Mouse (Mus musculus): ENCODE measurements around the gene Ehbp1l1. TPM values are rescaled to one million over a fixed set of nuclear protein-coding genes. Genes with fewer than 3 reads are reported as not detected.

The Ehbp1l1 gene
- total and polyA plus RNA-seq, 3 experiments = 30.4 to 62.6 (median 57.0) TPM

DNA sequence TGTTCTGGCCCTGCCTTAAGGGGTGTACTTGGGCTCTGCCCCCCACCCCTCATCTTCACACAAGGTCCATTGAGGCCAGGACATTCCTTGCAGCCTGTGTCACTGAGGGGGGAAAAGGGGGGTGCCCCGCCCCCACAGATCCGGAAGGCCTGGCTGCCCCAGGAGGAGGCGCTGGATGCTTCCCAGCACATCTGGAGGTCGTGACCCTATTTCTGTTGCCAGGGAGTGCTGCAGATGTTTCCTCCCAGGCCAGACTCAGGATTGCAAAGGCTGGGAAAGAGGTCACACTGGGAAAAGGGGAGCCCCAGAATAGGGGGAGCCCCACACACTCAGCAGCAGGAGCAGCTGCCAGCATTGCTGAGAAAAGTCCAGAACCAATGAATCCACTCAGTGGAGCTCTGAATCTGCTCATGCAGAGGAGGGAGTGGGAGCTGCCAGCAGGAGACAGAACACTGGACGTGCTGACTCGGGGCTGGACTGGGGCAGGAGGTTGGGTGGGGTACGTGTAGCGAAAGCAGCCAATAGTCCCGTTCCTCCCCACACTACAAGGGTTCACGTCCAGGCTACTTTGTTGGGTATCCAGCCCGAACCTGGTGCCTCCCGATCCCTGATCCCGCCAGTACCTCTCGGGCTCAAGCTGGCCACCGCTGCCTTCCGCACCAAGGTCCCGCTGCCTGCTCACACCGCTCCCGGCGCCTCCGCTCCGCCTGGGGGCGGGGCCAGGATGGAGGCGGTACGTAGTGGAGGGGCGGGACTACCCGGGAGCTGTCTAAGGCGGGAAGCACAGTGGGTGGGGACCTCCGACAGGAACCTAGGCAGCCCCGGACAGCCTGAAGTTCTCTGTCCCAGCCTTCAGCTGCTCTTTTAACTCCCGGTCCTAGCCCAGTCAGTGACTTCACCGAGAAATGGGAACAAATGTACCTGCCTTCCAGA lies 62.9 kb downstream of the Ehbp1l1 start, which contains the start of gene Sipa1:
Sipa1 (minus strand) TSS at position 727 of the 933 bp plus-strand sequence.
- no peaks in the 10 kb centered on the region for H3K9me3 ChIP-seq (replicated peaks; ENCODE audit: low read length)
- H3K27me3 ChIP-seq (replicated peaks) = no peaks in the 10 kb centered on the region
- TF ChIP-seq CTCF (conservative IDR thresholded peaks at IDR 0.05 in 1 of 2, IDR thresholded peaks at IDR 0.05 in 1 of 2; ENCODE audit: low read depth in 2 of 2, low read length in 2 of 2) (no peak), PAX5 (IDR thresholded peaks at IDR 0.05; ENCODE audit: low read length) (no peak), USF2 (conservative IDR thresholded peaks at IDR 0.05; ENCODE audit: low read depth, low read length) (no peak), NELFE (IDR thresholded peaks at IDR 0.05; ENCODE audit: low read depth, low read length) (0 out of 2 replicates have a peak, but pooled peaks have one; percentile 61), POLR2A (IDR thresholded peaks at IDR 0.05; ENCODE audit: low read depth, low read length) (peak; percentile 85), CHD2 (IDR thresholded peaks at IDR 0.05; ENCODE audit: low read length) (no peak), ETS1 (conservative IDR thresholded peaks at IDR 0.05; ENCODE audit: low read depth, low read length) (no peak), RCOR1 (conservative IDR thresholded peaks at IDR 0.05; ENCODE audit: low read depth, low read length) (no peak), SIN3A (IDR thresholded peaks at IDR 0.05; ENCODE audit: low read length) (no peak), KAT2A (IDR thresholded peaks at IDR 0.05; ENCODE audit: insufficient replicate concordance, low read length) (no peak), E2F4 (IDR thresholded peaks at IDR 0.05; ENCODE audit: insufficient replicate concordance, low read depth, low read length) (peak; percentile 56; the same call in 1 of the 2 replicates), CHD1 (IDR thresholded peaks at IDR 0.05; ENCODE audit: low read depth, low read length) (no peak), BHLHE40 (IDR thresholded peaks at IDR 0.05; ENCODE audit: low read depth, low read length) (no peak), HCFC1 (IDR thresholded peaks at IDR 0.05; ENCODE audit: low read depth, low read length) (no peak), TCF12 (IDR thresholded peaks at IDR 0.05; ENCODE audit: low read depth, low read length) (no peak), POLR2AphosphoS2 (IDR thresholded peaks at IDR 0.05; ENCODE audit: low read depth, low read length) (peak; percentile 86), IRF4 (IDR thresholded peaks at IDR 0.05; ENCODE audit: low read depth, low read length) (no peak), TBP (conservative IDR thresholded peaks at IDR 0.05; ENCODE audit: low read depth, low read length) (no peak), MXI1 (IDR thresholded peaks at IDR 0.05; ENCODE audit: low read depth, low read length) (no peak; the same call in 1 of the 2 replicates), JUND (conservative IDR thresholded peaks at IDR 0.05; ENCODE audit: low read depth, low read length) (no peak), MAZ (IDR thresholded peaks at IDR 0.05; ENCODE audit: low read depth, low read length) (no peak), MAFK (IDR thresholded peaks at IDR 0.05; ENCODE audit: insufficient replicate concordance, low read length) (no peak), RAD21 (IDR thresholded peaks at IDR 0.05; ENCODE audit: low read depth, low read length) (no peak; the same call in 1 of the 2 replicates), ZKSCAN1 (IDR thresholded peaks at IDR 0.05; ENCODE audit: borderline replicate concordance, low read depth, low read length) (no peak), ZNF384 (IDR thresholded peaks at IDR 0.05; ENCODE audit: low read depth, low read length) (no peak), NRF1 (IDR thresholded peaks at IDR 0.05; ENCODE audit: low read depth, low read length) (no peak), ZC3H11A (IDR thresholded peaks at IDR 0.05; ENCODE audit: low read depth, low read length) (no peak), GABPA (IDR thresholded peaks at IDR 0.05; ENCODE audit: insufficient replicate concordance, low read depth, low read length) (no peak), ZMIZ1 (IDR thresholded peaks at IDR 0.05; ENCODE audit: low read depth, low read length) (peak; percentile 73; the same call in 1 of the 2 replicates), JUN (IDR thresholded peaks at IDR 0.05; ENCODE audit: insufficient read depth, low read depth, low read length) (no peak), UBTF (IDR thresholded peaks at IDR 0.05; ENCODE audit: low read depth, low read length) (no peak), MYC (IDR thresholded peaks at IDR 0.05; ENCODE audit: low read depth, low read length) (no peak), ELF1 (IDR thresholded peaks at IDR 0.05; ENCODE audit: low read depth, low read length) (peak; percentile 55), USF1 (IDR thresholded peaks at IDR 0.05; ENCODE audit: low read depth, low read length) (no peak), SMC3 (IDR thresholded peaks at IDR 0.05; ENCODE audit: low read depth, low read length) (no peak), EP300 (IDR thresholded peaks at IDR 0.05; ENCODE audit: low read length) (no peak), MEF2A (IDR thresholded peaks at IDR 0.05; ENCODE audit: borderline replicate concordance, low read depth, low read length) (no peak), MAX (IDR thresholded peaks at IDR 0.05; ENCODE audit: low read length) (no peak)
- H3K9ac ChIP-seq (ENCODE audit: insufficient read depth, low read depth) = peak within 1 kb of the TSS; percentile 70
- H3K79me2 ChIP-seq (replicated peaks; ENCODE audit: control insufficient read depth, extremely low read depth, insufficient read depth, poor library complexity, severe bottlenecking) = peaks cover 6% of the 10 kb centered on the region; the same call in 1 of the 2 replicates
- H3K27ac ChIP-seq (ENCODE audit: insufficient read depth, low read depth) = peak within 1 kb of the TSS; percentile 39
- peak; percentile 89 for DNase-seq (ENCODE audit: extremely low read depth)
- dilution Hi-C loops (cut with MboI; ENCODE audit: extremely low pct_ligation_motif_present, extremely low pct_unique_long_range_greater_than_20kb, low sequenced_read_pairs) = no loop called here
- peaks cover 14 to 36% of the 10 kb centered on the region in 2 experiments for H3K4me1 ChIP-seq (ENCODE audit: control insufficient read depth in 1 of 2, insufficient read depth in 2 of 2)
- in situ Hi-C loops (cut with MboI; ENCODE audit: low pct_ligation_motif_present, low pct_unique_long_range_greater_than_20kb, low sequenced_read_pairs) = no loop called here
- peaks cover 42 to 61% of the 10 kb centered on the region in 2 experiments for H3K36me3 ChIP-seq (replicated peaks in 1 of 2; ENCODE audit: control insufficient read depth in 1 of 2, insufficient read depth in 1 of 2, low read length in 1 of 2)
- peak within 1 kb of the TSS; percentile 62 to 94 (median 81) for H3K4me3 ChIP-seq (replicated peaks in 1 of 3; ENCODE audit: low read depth in 2 of 3, low read length in 2 of 3, poor library complexity in 1 of 3)
- peak within 1 kb of the TSS; percentile 81 for H3K4me2 ChIP-seq (ENCODE audit: insufficient read depth, low read depth, poor library complexity, severe bottlenecking)
